Mouse (Mus musculus): Measurements from ENCODE around the gene Zscan4f. TPM values are rescaled to one million over a fixed set of nuclear protein-coding genes. Genes with fewer than 3 reads are reported as not detected.
"Not testable (repeated sequence)": the region's sequence is repeated elsewhere in the genome, so short reads cannot be mapped to it uniquely, and the experiment has no call there.

Zscan4f gene
- total RNA-seq (2017): not detected in 2 replicates

DNA sequence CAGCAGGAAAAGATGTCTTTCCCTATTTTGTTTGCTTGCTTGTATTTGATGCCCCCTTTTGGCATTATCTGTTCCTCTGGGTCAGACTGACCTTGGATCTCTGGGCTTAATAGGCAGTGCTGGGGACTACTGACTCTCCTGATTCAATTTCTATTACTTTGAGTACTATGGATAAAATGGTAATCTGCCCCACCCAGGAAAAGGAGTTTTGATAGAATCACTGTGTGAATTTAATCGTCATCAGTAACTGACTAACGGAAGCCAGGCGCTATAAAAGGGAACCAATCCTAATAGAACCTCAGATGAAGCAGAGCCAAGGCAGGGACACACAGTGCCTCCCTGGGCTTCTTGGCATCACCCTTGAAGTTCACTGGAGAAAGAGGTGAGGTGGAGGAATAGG is at the start of gene Zscan4f:
Gene Zscan4f, plus strand, starts transcription at position 301 of the 400 bp plus-strand sequence.
- not testable (repeated sequence) for ATAC-seq (replicated peaks in 1 of 2; ENCODE audit: insufficient read depth in 1 of 2, low FRiP score in 2 of 2, low TSS enrichment in 1 of 2, low read depth in 1 of 2, poor library complexity in 2 of 2, severe bottlenecking in 2 of 2)

DNA sequence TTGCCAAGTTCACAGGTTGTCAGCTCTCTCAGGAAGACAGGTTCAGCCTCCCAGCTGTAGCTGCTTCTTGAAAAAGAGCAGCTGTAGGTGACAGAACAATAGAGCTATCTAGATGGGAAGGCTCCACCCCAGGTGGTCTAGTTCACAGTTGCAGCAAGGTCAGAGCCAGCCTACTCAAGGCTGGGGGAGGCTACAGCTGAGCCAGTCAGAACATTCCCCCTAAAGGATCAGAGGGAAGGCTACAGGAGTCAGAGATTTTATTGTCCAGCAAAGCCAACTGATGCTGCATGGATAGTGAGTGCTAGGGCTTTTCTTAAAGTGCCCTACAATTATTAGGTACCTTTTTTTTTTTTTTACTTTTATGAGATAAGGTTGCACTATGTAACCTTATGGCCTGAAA is 13.1 kb upstream of the Zscan4f start:
- not testable (repeated sequence) for ATAC-seq (replicated peaks in 1 of 2; ENCODE audit: insufficient read depth in 1 of 2, low FRiP score in 2 of 2, low TSS enrichment in 1 of 2, low read depth in 1 of 2, poor library complexity in 2 of 2, severe bottlenecking in 2 of 2)

Other genes starting within 250 kb of the Zscan4f start
- gene Zscan4d, start 231.8 kb upstream of the Zscan4f start, total RNA-seq (2017): not detected in 2 replicates
- not detected in 2 replicates for gene Zscan4e, start 87.2 kb upstream of the Zscan4f start, total RNA-seq (2017)
- not detected in 2 replicates for gene Zscan4-ps2, start 116.4 kb downstream of the Zscan4f start, total RNA-seq (2017)
- not detected in 2 replicates for gene Zscan4-ps3, start 211.4 kb downstream of the Zscan4f start, total RNA-seq (2017)